ENCODE assay signal across 7 mouse cellular contexts in the genomic region with DNA sequence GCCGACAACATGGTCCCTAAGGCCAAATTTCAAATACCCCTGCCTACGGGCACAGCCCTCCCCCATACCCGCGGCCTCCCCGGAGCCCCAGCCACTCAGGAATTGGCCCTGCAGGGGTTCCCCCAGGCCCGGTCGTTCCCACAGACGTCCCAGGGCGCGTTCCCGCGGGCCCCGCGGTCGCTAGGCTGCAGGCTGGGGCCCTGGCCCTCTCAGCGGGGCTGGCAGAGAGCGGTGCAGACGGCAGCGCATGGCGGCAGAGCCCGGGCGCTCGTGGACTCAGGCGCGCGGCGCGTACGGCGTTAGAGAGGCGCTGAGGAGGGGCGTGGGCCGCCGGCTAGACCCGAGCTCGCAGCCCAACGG. TPM values are rescaled to one million over a fixed set of nuclear protein-coding genes. Genes with fewer than 3 reads are reported as not detected.
DNase-seq lines count a peak whose midpoint lies in the region; ATAC-seq and TF ChIP-seq lines count a peak whose summit lies in the region.

No protein-coding gene starts in this region.

- no peak for DNase-seq in liver, embryonic 11.5 days (ENCODE audit: low spot score)
- DNase-seq in liver, result no peak
- peak in 1 of 2 experiments; percentile 64 for DNase-seq in cerebellum, adult 2 months
- DNase-seq in forebrain, embryonic 11.5 days (ENCODE audit: low spot score), result peak; percentile 76
- no peak for DNase-seq in gastrocnemius, adult 8-10 months (ENCODE audit: low spot score in 2 of 2)

- peaks cover 93% of the 10 kb centered on the region for H3K27me3 ChIP-seq in liver, embryonic 11.5 days (replicated peaks; ENCODE audit: control insufficient read depth, insufficient read depth, low read length)
- no peaks in the 10 kb centered on the region for H3K27me3 ChIP-seq in cerebellum, adult 2 months (ENCODE audit: control insufficient read depth, insufficient read depth, low read length)
- H3K27me3 ChIP-seq in forebrain, embryonic 11.5 days (ENCODE audit: control insufficient read depth, insufficient read depth, low read length), result peaks cover 62% of the 10 kb centered on the region
- H3K27me3 ChIP-seq in limb, embryonic 13.5 days, result peaks cover 82% of the 10 kb centered on the region
- peaks cover 36% of the 10 kb centered on the region for H3K27me3 ChIP-seq in small intestine, adult 2 months (ENCODE audit: control insufficient read depth, insufficient read depth, low read length)

- 0 out of 2 replicates have a peak overlapping the region, but pooled peaks have one; percentile 25 for H3K9ac ChIP-seq in liver, embryonic 11.5 days (ENCODE audit: low read depth, low read length)
- H3K9ac ChIP-seq in forebrain, embryonic 11.5 days (ENCODE audit: low read length), result peak overlapping the region; percentile 32
- H3K9ac ChIP-seq in limb, embryonic 13.5 days, result peak overlapping the region; percentile 78

- no peak overlapping the region for H3K27ac ChIP-seq in liver, embryonic 11.5 days (ENCODE audit: low read depth, low read length)
- H3K27ac ChIP-seq in cerebellum, adult 2 months (ENCODE audit: insufficient read depth, low read length), result peak overlapping the region; percentile 95
- no peak overlapping the region for H3K27ac ChIP-seq in forebrain, embryonic 11.5 days (ENCODE audit: low read depth, low read length)
- no peak overlapping the region; the same call in 1 of the 2 replicates for H3K27ac ChIP-seq in limb, embryonic 13.5 days
- H3K27ac ChIP-seq in small intestine, adult 2 months (ENCODE audit: insufficient read depth, low read depth, low read length), result no peak overlapping the region

- no peak for ATAC-seq in liver, embryonic 11.5 days (replicated peaks; ENCODE audit: low FRiP score)
- ATAC-seq in forebrain, embryonic 11.5 days (replicated peaks; ENCODE audit: low FRiP score), result peak; percentile 34
- ATAC-seq in limb, embryonic 13.5 days (ENCODE audit: low FRiP score, low read depth), result peak; percentile 59

- no peak for TF ChIP-seq POLR2A in cerebellum, adult 2 months (IDR thresholded peaks at IDR 0.05; ENCODE audit: borderline replicate concordance, insufficient read depth, low read length)
- no peak for TF ChIP-seq POLR2A in small intestine, adult 2 months (IDR thresholded peaks at IDR 0.05; ENCODE audit: low read depth, low read length)

- no peaks in the 10 kb centered on the region for H3K9me3 ChIP-seq in liver, embryonic 11.5 days (ENCODE audit: control insufficient read depth, low read length)
- H3K9me3 ChIP-seq in forebrain, embryonic 11.5 days (ENCODE audit: control insufficient read depth, low read length), result no peaks in the 10 kb centered on the region
- H3K9me3 ChIP-seq in limb, embryonic 13.5 days, result no peaks in the 10 kb centered on the region

- H3K4me3 ChIP-seq in liver, embryonic 11.5 days (ENCODE audit: low read depth, low read length), result peak overlapping the region; percentile 59
- peak overlapping the region; percentile 82 for H3K4me3 ChIP-seq in cerebellum, adult 2 months (replicated peaks; ENCODE audit: insufficient read depth, low read depth, low read length)
- H3K4me3 ChIP-seq in forebrain, embryonic 11.5 days (ENCODE audit: low read depth, low read length), result peak overlapping the region; percentile 47
- peak overlapping the region; percentile 66 for H3K4me3 ChIP-seq in limb, embryonic 13.5 days
- H3K4me3 ChIP-seq in small intestine, adult 2 months (ENCODE audit: low read depth, low read length), result peak overlapping the region; percentile 41

- H3K36me3 ChIP-seq in liver, embryonic 11.5 days (ENCODE audit: control insufficient read depth, insufficient read depth, low read length), result no peaks in the 10 kb centered on the region
- H3K36me3 ChIP-seq in forebrain, embryonic 11.5 days (ENCODE audit: control insufficient read depth, insufficient read depth, low read length), result no peaks in the 10 kb centered on the region
- 0 out of 2 replicates have a peak, but pooled peaks cover 3% of the 10 kb centered on the region for H3K36me3 ChIP-seq in limb, embryonic 13.5 days
- H3K36me3 ChIP-seq in small intestine, adult 2 months (ENCODE audit: control insufficient read depth, insufficient read depth, low read length), result no peaks in the 10 kb centered on the region

- peak overlapping the region; percentile 85 for H3K4me2 ChIP-seq in liver, embryonic 11.5 days
- H3K4me2 ChIP-seq in forebrain, embryonic 11.5 days (ENCODE audit: low read depth, low read length, severe bottlenecking), result peak overlapping the region; percentile 91
- H3K4me2 ChIP-seq in limb, embryonic 13.5 days (replicated peaks), result peak overlapping the region; percentile 99

- H3K4me1 ChIP-seq in liver, embryonic 11.5 days (replicated peaks; ENCODE audit: control insufficient read depth, insufficient read depth, low read length), result peaks cover 2% of the 10 kb centered on the region; the same call in 1 of the 2 replicates
- peaks cover 24% of the 10 kb centered on the region for H3K4me1 ChIP-seq in cerebellum, adult 2 months (ENCODE audit: control insufficient read depth, insufficient read depth, low read length)
- H3K4me1 ChIP-seq in forebrain, embryonic 11.5 days (replicated peaks; ENCODE audit: control insufficient read depth, insufficient read depth, low read length), result no peaks in the 10 kb centered on the region; the same call in 1 of the 2 replicates
- peaks cover 22% of the 10 kb centered on the region for H3K4me1 ChIP-seq in limb, embryonic 13.5 days
- peaks cover 2% of the 10 kb centered on the region; the same call in 1 of the 2 replicates for H3K4me1 ChIP-seq in small intestine, adult 2 months (ENCODE audit: control insufficient read depth, insufficient read depth, insufficient read length, low read length)

- 3% methylated on average over 37 of the region's 37 CpGs for WGBS in liver, embryonic 11.5 days
- under 1% methylated on average over 37 of the region's 37 CpGs for whole genome bisulfite sequencing in cerebellum, adult 2 months
- WGBS in forebrain, embryonic 11.5 days, result under 1% methylated on average over 36 of the region's 37 CpGs
- WGBS in limb, embryonic 13.5 days, result under 1% methylated on average over 37 of the region's 37 CpGs
- under 1% methylated on average over 37 of the region's 37 CpGs for WGBS in small intestine, adult 2 months

- TF ChIP-seq CTCF in cerebellum, adult 2 months (IDR thresholded peaks at IDR 0.05; ENCODE audit: borderline replicate concordance, insufficient read depth, low read depth, low read length), result no peak
- TF ChIP-seq CTCF in small intestine, adult 2 months (IDR thresholded peaks at IDR 0.05; ENCODE audit: extremely low read depth, insufficient read length, insufficient replicate concordance, low read depth, low read length), result no peak

RNA-seq across cellular contexts. Expression of a gene that starts 0.4 kb away (rescaled TPM):
- polyA plus RNA-seq in liver, embryonic 11.5 days (2014; fragmentation: Nextera tagmentation; extraction: Ambion mirVana), result not detected in 2 replicates
- 4.3 and 4.7 TPM in 2 replicates for polyA plus RNA-seq in cerebellum, adult 2 months (2012; rRNA removed)
- polyA plus RNA-seq in forebrain, embryonic 11.5 days (2014; fragmentation: Nextera tagmentation; extraction: Ambion mirVana), result not detected in 2 replicates
- 0.09 and 0.36 TPM in 2 replicates for polyA plus RNA-seq in limb, embryonic 13.5 days (2015; fragmentation: Nextera tagmentation; extraction: Ambion mirVana)
- not detected in 2 replicates for polyA plus RNA-seq in small intestine, adult 2 months (2012; rRNA removed)
- total RNA-seq in gastrocnemius, adult 8-10 months (2022), result not detected

RNA-seq across cellular contexts. Expression of a gene that starts 4.9 kb away (rescaled TPM):
- 1.1 and 1.9 TPM in 2 replicates for polyA plus RNA-seq in liver, embryonic 11.5 days (2014; fragmentation: Nextera tagmentation; extraction: Ambion mirVana)
- polyA plus RNA-seq in cerebellum, adult 2 months (2012; rRNA removed), result 48.4 and 58.9 TPM in 2 replicates
- 4.3 and 4.6 TPM in 2 replicates for polyA plus RNA-seq in forebrain, embryonic 11.5 days (2014; fragmentation: Nextera tagmentation; extraction: Ambion mirVana)
- 2.7 and 3.0 TPM in 2 replicates for polyA plus RNA-seq in limb, embryonic 13.5 days (2015; fragmentation: Nextera tagmentation; extraction: Ambion mirVana)
- 4.1 and 13.0 TPM in 2 replicates for polyA plus RNA-seq in small intestine, adult 2 months (2012; rRNA removed)
- total RNA-seq in gastrocnemius, adult 8-10 months (2022), result 1 to 10 TPM in 2 of 4 experiments, under 1 TPM in 2; 0.46 to 1.1 (median 0.81) TPM

RNA-seq across cellular contexts. Expression of a gene that starts 36.2 kb away (rescaled TPM):
- polyA plus RNA-seq in liver, embryonic 11.5 days (2014; fragmentation: Nextera tagmentation; extraction: Ambion mirVana), result 5.8 and 6.9 TPM in 2 replicates
- 2.1 and 2.5 TPM in 2 replicates for polyA plus RNA-seq in cerebellum, adult 2 months (2012; rRNA removed)
- polyA plus RNA-seq in forebrain, embryonic 11.5 days (2014; fragmentation: Nextera tagmentation; extraction: Ambion mirVana), result 7.4 and 7.9 TPM in 2 replicates
- polyA plus RNA-seq in limb, embryonic 13.5 days (2015; fragmentation: Nextera tagmentation; extraction: Ambion mirVana), result 28.8 and 29.4 TPM in 2 replicates
- polyA plus RNA-seq in small intestine, adult 2 months (2012; rRNA removed), result 27.7 and 33.2 TPM in 2 replicates
- total RNA-seq in gastrocnemius, adult 8-10 months (2022), result 1 to 10 TPM; 1.1 to 3.3 (median 2.4) TPM

RNA-seq across cellular contexts. Expression of a gene that starts 58.2 kb away (rescaled TPM):
- polyA plus RNA-seq in liver, embryonic 11.5 days (2014; fragmentation: Nextera tagmentation; extraction: Ambion mirVana), result 0.18 and 0.25 TPM in 2 replicates
- polyA plus RNA-seq in cerebellum, adult 2 months (2012; rRNA removed), result 9.1 and 9.2 TPM in 2 replicates
- polyA plus RNA-seq in forebrain, embryonic 11.5 days (2014; fragmentation: Nextera tagmentation; extraction: Ambion mirVana), result 0.32 and 0.51 TPM in 2 replicates
- polyA plus RNA-seq in limb, embryonic 13.5 days (2015; fragmentation: Nextera tagmentation; extraction: Ambion mirVana), result 0.32 and 0.53 TPM in 2 replicates
- polyA plus RNA-seq in small intestine, adult 2 months (2012; rRNA removed), result 0.85 and 1.9 TPM in 2 replicates
- under 1 TPM; 0.10 to 0.13 (median 0.12) TPM for total RNA-seq in gastrocnemius, adult 8-10 months (2022)

Comparison
In these comparisons a context has a peak if more than half of its experiments do, and no peak if none do; other contexts are left out.
1. H3K9ac ChIP-seq: peak in every context shown above with its lines; median percentile 78 in limb, embryonic 13.5 days; 32 in forebrain, embryonic 11.5 days; 25 in liver, embryonic 11.5 days.